Mouse (Mus musculus) liver, postnatal 0 days (tissue): ENCODE measurements around the gene Vps13c.

ENCODE experiments used
- CTCF ChIP-seq: sonication (generic); IDR thresholded peaks from 2 replicates; pipeline ENCODE4 v1.5.1; 2016; ENCODE audit warnings: antibody characterized with exemption, low read depth
- EP300 ChIP-seq: IDR thresholded peaks from 2 replicates; pipeline ENCODE4 v1.6.1; 2016; ENCODE audit warnings: antibody characterized with exemption, low read depth, mild to moderate bottlenecking

DNA sequence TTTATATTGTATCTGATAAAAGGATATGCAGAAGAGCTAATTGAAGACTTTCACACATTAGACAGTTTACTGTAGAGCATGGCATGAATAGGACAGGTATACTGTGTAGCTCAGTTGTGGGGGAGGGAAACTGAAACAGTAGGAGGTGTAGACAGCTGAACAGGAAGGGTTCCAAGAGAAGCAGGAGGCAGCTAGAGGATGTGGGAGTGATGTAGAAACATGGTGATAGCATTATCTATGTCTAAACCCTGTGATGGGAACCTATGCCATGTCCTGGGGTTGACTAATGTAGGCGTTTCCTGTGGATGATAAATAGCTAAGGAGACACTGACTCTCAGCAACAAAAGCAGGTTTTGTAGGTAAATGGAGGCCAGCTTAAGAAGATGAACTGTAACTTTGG, 53.3 kb downstream of the Vps13c start:
- TF ChIP-seq CTCF (no peak), EP300 (no peak)
